Mouse (Mus musculus) mammary gland, adult 2 months (tissue): ENCODE data around the gene Olfr1293-ps. TPM values are rescaled to one million over a fixed set of nuclear protein-coding genes. Genes with fewer than 3 reads are reported as not detected.

Experiments used
- polyA plus RNA-seq: library from polyadenylated mRNA; depleted of rRNA; stranded (reverse); fragments of >200 nt; gene quantifications from 2 replicates; pipeline ENCODE4 v1.2.3, GENCODE M21; 2012; ENCODE audit warnings: low replicate concordance; rRNA removed

The Olfr1293-ps gene
- polyA plus RNA-seq: not detected in 2 replicates

DNA sequence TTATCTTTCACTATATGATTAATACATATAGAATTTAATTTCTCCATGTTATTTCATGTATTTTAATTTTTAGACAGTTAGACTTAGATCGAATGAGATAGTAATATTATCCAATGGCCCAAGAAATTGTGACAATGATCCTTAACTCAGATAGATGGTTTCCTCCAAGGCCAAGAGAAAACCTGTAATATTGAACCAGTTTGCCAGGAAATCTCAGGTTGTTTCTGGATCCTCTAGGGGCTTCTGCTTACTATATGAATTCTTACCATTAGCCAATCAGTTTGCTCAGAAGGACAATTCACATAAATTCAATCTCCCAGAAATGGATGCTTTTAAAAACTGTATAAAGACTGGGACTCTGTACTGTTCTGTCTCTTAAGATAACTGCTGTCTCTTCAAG is at the start of gene Olfr1293-ps:
Gene Olfr1293-ps, plus strand, starts transcription at position 301 of the 400 bp plus-strand sequence.

DNA sequence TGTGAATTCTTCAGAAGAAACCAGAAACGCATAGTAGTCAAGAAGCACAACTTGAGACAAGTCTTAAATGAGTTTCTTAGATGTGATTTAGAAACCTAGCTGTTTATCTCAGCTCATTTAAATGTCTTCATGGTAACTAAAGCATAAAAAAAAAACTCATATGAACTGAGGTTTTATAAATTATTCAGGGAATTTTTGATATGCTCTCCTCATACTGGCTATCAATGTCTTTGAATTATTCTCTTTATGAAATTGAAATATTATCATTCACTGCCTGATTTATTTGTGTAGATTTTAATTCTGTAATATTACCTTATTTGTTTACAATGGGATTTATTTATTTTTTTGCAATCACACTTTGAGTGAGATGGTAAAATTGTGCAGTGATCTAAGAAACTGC is 44.5 kb upstream of the Olfr1293-ps start, which contains the start of gene Olfr1289:
Gene Olfr1289, plus strand, starts transcription at position 301 of the 400 bp plus-strand sequence.

DNA sequence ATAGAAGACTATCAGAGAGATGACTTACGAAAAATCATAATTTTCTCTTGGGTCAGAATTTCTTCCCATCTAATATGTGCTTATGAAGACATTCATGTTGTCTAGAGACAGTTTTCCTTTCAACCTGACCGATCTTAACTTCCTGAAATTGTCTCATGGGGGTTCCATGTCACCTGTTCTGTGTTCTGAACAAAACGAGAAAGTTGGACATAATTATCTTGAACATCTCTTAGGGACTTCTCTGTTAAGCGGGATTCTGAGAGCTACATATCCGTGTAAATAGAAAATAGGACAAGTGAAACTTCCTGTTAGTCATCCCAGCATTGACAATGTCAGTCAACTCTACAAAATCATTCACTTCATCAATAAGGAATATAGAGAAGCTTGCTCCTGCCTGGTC is 31.3 kb upstream of the Olfr1293-ps start, which contains the start of gene Olfr1290:
Gene Olfr1290, minus strand, starts transcription at position 101 of the 400 bp plus-strand sequence.

DNA sequence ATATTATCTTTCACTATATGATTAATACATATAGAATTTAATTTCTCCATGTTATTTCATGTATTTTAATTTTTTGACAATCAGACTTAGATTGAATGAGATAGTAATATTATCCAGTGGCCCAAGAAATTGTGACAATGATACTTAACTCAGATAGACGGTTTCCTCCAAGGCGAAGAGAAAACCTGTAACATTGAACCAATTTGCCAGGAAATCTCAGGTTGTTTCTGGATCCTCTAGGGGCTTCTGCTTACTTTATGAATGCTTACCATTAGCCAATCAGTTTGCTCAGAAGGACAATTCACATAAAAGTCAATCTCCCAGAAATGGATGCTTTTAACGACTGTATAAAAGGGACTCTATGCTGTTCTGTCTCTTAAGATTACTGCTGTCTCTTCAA is 28.1 kb upstream of the Olfr1293-ps start, which contains the start of gene Olfr1291-ps1:
Gene Olfr1291-ps1, plus strand, starts transcription at position 301 of the 400 bp plus-strand sequence.

GRCm38 (mm10) chr2:111540191-111540590 is 15.2 kb downstream of the Olfr1293-ps start, which contains the start of gene Olfr1294:
Olfr1294 (minus strand) TSS chr2:111540291.

DNA sequence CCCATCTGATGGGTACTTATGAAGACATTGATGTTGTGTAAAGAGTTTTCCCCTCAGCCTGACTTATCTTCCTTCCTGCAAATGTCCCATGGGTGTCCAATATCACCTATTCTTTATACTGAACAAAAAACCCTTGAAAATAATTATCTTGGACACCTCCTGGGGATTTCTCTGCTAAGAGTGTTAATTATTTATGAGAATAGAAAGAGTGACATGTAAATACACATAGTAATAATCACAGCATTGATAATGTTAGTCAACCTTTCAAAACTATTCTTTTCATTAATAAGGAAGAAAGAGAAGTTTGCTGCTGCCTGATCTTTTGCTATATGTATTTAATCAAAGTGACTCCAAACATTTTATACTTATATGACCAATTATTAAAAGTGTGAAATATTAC is 44.6 kb downstream of the Olfr1293-ps start, which contains the start of gene Olfr1295:
Gene Olfr1295, minus strand, starts transcription at position 101 of the 400 bp plus-strand sequence.

Other genes starting within 250 kb of the Olfr1293-ps start
- gene Olfr1278, start 235.1 kb upstream of the Olfr1293-ps start, polyA plus RNA-seq: not detected in 2 replicates
- gene Olfr1279, start 224.6 kb upstream of the Olfr1293-ps start, polyA plus RNA-seq: not detected in 2 replicates
- not detected in 2 replicates for gene Olfr1280, start 211.2 kb upstream of the Olfr1293-ps start, polyA plus RNA-seq
- not detected in 2 replicates for gene Olfr1281, start 198.7 kb upstream of the Olfr1293-ps start, polyA plus RNA-seq
- not detected in 2 replicates for gene Olfr1282, start 189.1 kb upstream of the Olfr1293-ps start, polyA plus RNA-seq
- gene Olfr1283, start 158.4 kb upstream of the Olfr1293-ps start, polyA plus RNA-seq: not detected in 2 replicates
- not detected in 2 replicates for gene Olfr1284, start 149.7 kb upstream of the Olfr1293-ps start, polyA plus RNA-seq
- not detected in 2 replicates for gene Olfr1286, start 102.1 kb upstream of the Olfr1293-ps start, polyA plus RNA-seq
- gene Olfr1287, start 76.1 kb upstream of the Olfr1293-ps start, polyA plus RNA-seq: not detected in 2 replicates
- gene Olfr1288, start 51.1 kb upstream of the Olfr1293-ps start, polyA plus RNA-seq: not detected in 2 replicates
- not detected in 2 replicates for gene Olfr1289, start 44.4 kb upstream of the Olfr1293-ps start, polyA plus RNA-seq
- gene Olfr1290, start 31.4 kb upstream of the Olfr1293-ps start, polyA plus RNA-seq: not detected in 2 replicates
- not detected in 2 replicates for gene Olfr1291-ps1, start 28.0 kb upstream of the Olfr1293-ps start, polyA plus RNA-seq
- not detected in 2 replicates for gene Olfr1294, start 15.1 kb downstream of the Olfr1293-ps start, polyA plus RNA-seq
- not detected in 2 replicates for gene Olfr1295, start 44.5 kb downstream of the Olfr1293-ps start, polyA plus RNA-seq
- not detected in 2 replicates for gene Olfr1297, start 101.3 kb downstream of the Olfr1293-ps start, polyA plus RNA-seq
- gene Olfr1298, start 124.0 kb downstream of the Olfr1293-ps start, polyA plus RNA-seq: not detected in 2 replicates
- gene Olfr1299, start 136.2 kb downstream of the Olfr1293-ps start, polyA plus RNA-seq: not detected in 2 replicates
- gene Olfr1301, start 225.8 kb downstream of the Olfr1293-ps start, polyA plus RNA-seq: not detected in 2 replicates